Mouse (Mus musculus) T-helper 1 cell (primary cell): ENCODE data around the gene Tarbp1.

Source experiments
- in situ Hi-C: fragments of 300-600 bp; cut with MboI, MseI; formaldehyde crosslinking; loops from one replicate; pipeline ENCODE4 v1.15.1; 2025; ENCODE audit warnings: high pct_unique_total_duplicates

Gene Tarbp1

GRCm38 (mm10) chr8:126474299-126475187 is at the start of gene Tarbp1:
Tarbp1 (minus strand) TSS chr8:126475065.
- in situ Hi-C loops: no loop called here

GRCm38 (mm10) chr8:126524233-126524985 is 49.5 kb upstream of the Tarbp1 start:
- in situ Hi-C loops: no loop called here

- in situ Hi-C loops: no loop called here
Measured at GRCm38 (mm10) chr8:126523060-126523574, 48.3 kb upstream of the Tarbp1 start.

GRCm38 (mm10) chr8:126519447-126519975 is 44.6 kb upstream of the Tarbp1 start:
- in situ Hi-C loops: no loop called here

GRCm38 (mm10) chr8:126516620-126517577 is 42.0 kb upstream of the Tarbp1 start:
- in situ Hi-C loops: no loop called here

GRCm38 (mm10) chr8:126514011-126514964 is 39.4 kb upstream of the Tarbp1 start:
- in situ Hi-C loops: no loop called here

- in situ Hi-C loops: no loop called here
Measured at GRCm38 (mm10) chr8:126510866-126511265, 36.0 kb upstream of the Tarbp1 start.

GRCm38 (mm10) chr8:126509635-126510034 is 34.8 kb upstream of the Tarbp1 start:
- in situ Hi-C loops: loop anchor here (10.0 kb wide), 1 partner anchor 55 kb away; no protein-coding TSS in a partner anchor

- in situ Hi-C loops: loop anchor here (10.0 kb wide), 1 partner anchor 56 kb away; no protein-coding TSS in a partner anchor
Measured at GRCm38 (mm10) chr8:126508871-126509586, 34.2 kb upstream of the Tarbp1 start.

GRCm38 (mm10) chr8:126508221-126508620 is 33.4 kb upstream of the Tarbp1 start:
- in situ Hi-C loops: loop anchor here (10.0 kb wide), 1 partner anchor 57 kb away; no protein-coding TSS in a partner anchor

GRCm38 (mm10) chr8:126504492-126505182 is 29.8 kb upstream of the Tarbp1 start:
- in situ Hi-C loops: loop anchor here (10.0 kb wide), 1 partner anchor 60 kb away; no protein-coding TSS in a partner anchor

- in situ Hi-C loops: loop anchor here (10.0 kb wide), 1 partner anchor 62 kb away; no protein-coding TSS in a partner anchor
Measured at GRCm38 (mm10) chr8:126502722-126503121, 27.9 kb upstream of the Tarbp1 start.

GRCm38 (mm10) chr8:126499371-126499770 is 24.5 kb upstream of the Tarbp1 start:
- in situ Hi-C loops: loop anchor here (5.0 kb wide), 1 partner anchor 423 kb away; no protein-coding TSS in a partner anchor

GRCm38 (mm10) chr8:126498465-126498864 is 23.6 kb upstream of the Tarbp1 start:
- in situ Hi-C loops: loop anchor here (5.0 kb wide), 1 partner anchor 424 kb away; no protein-coding TSS in a partner anchor

- in situ Hi-C loops: loop anchor here (5.0 kb wide), 1 partner anchor 425 kb away; no protein-coding TSS in a partner anchor
Measured at GRCm38 (mm10) chr8:126497541-126498428, 22.9 kb upstream of the Tarbp1 start.

- in situ Hi-C loops: loop anchor here (5.0 kb wide), 1 partner anchor 425 kb away; no protein-coding TSS in a partner anchor
Measured at GRCm38 (mm10) chr8:126496915-126497314, 22.1 kb upstream of the Tarbp1 start.

GRCm38 (mm10) chr8:126495461-126495860 is 20.6 kb upstream of the Tarbp1 start:
- in situ Hi-C loops: loop anchor here (5.0 kb wide), 1 partner anchor 427 kb away; no protein-coding TSS in a partner anchor
